Mouse (Mus musculus): ENCODE measurements around the gene Myrf. TPM values are rescaled to one million over a fixed set of nuclear protein-coding genes. Genes with fewer than 3 reads are reported as not detected.
"Not testable (repeated sequence)": the region's sequence is repeated elsewhere in the genome, so short reads cannot be mapped to it uniquely, and the experiment has no call there.

Myrf gene
- total RNA-seq, 2 experiments from 2014 or later = not detected

GRCm38 (mm10) chr19:10167951-10168350 lies 72.6 kb downstream of the Myrf start:
- intact Hi-C loops (cut with DNase I) = no loop called here
- Histone ChIP-seq H3K4me3 (no peak overlapping the region), H3K27ac (no peak overlapping the region)
- TF ChIP-seq CTCF (IDR thresholded peaks at IDR 0.05) = no peak
- no peak for DNase-seq

DNA sequence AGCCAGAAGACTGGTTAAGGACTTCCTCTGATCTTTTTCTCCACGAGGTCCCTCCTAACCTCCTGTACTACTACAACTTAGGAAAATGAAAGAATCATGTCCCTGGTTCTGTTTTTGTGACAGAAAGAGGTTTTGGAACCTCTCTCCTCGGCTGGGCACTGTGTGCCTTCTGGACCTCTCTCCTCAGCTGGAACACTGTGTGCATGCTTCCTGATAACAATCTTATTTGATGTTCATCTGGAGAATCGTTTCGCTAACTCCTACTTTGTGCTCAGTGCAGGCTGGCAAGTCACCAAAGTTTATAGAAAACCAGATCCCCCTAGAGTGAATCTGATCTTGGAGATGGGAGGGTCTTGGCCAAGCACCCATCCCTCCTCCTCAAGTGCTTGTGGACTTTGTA lies 73.4 kb downstream of the Myrf start:
- H3K4me3 ChIP-seq = no peak overlapping the region
- no peak overlapping the region for H3K27ac ChIP-seq
- intact Hi-C loops (cut with DNase I) = no loop called here
- no peak for DNase-seq
- no peak for TF ChIP-seq CTCF (IDR thresholded peaks at IDR 0.05)

DNA sequence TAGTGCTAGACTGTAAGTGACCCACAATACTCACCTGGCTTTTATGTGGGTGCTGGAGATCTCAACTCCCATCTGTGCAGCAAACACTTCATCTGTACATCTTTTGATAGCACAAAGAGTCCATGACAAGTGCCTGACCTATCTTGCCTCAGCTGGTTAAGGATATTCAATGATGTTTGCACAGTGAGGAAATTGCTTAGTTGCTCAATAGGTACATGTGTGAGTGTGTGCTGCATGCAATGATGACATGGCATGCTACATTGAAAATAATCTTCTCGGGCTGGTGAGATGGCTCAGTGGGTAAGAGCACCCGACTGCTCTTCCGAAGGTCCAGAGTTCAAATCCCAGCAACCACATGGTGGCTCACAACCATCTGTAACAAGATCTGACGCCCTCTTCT lies 74.6 kb downstream of the Myrf start:
- DNase-seq; H3K4me3 ChIP-seq; intact Hi-C loops (cut with DNase I); H3K27ac ChIP-seq: not testable (repeated sequence)

DNA sequence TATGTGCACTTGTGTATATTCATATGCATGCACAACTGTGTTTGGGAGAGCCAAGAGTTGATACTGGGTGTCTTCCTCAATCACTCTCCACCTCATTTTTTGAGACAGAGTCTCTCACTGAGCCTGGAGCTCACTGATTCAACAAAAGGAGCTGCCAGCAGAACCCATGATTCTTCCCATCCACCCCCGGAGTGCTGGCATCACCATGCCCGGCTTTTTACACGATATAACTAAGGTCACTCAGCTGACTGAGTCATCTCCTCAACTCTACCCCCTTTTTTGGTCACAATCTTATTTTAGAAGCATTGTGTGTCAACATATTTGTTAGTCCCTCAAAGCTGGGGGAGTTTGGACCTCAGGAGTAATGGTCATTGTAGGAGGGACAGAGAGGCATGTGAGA lies 76.7 kb downstream of the Myrf start:
- Histone ChIP-seq H3K27ac (no peak overlapping the region), H3K4me3 (no peak overlapping the region)
- intact Hi-C loops (cut with DNase I) = no loop called here
- no peak for DNase-seq
- no peak for TF ChIP-seq CTCF (IDR thresholded peaks at IDR 0.05)

Small RNA genes lying within 50 kb of the gene (microRNA-seq; reads per million reads assigned to microRNA genes)
- not detected for gene Mir6993

Other genes with a start within 250 kb of the Myrf start
- under 1 TPM; 0.28 to 0.46 TPM for gene Best1, start 239.1 kb downstream of the Myrf start, total RNA-seq (2021)
- gene Rab3il1, start 239.1 kb downstream of the Myrf start, total RNA-seq (2021) = 1 to 10 TPM; 4.0 to 4.7 TPM
- gene Fads3, start 199.2 kb downstream of the Myrf start, total RNA-seq (2021) = 1 to 10 TPM; 2.2 to 2.3 TPM
- 1 to 10 TPM; 1.7 to 4.1 TPM for gene Fads2, start 139.0 kb downstream of the Myrf start, total RNA-seq (2021)
- 1 to 10 TPM; 4.2 to 9.9 TPM for gene Fads1, start 57.9 kb downstream of the Myrf start, total RNA-seq (2021)
- 10 to 100 TPM; 80.3 to 98.7 TPM for gene Tmem258, start 36.7 kb downstream of the Myrf start, total RNA-seq (2021)
- 1 to 10 TPM; 4.0 to 4.3 TPM for gene Fen1, start 36.6 kb downstream of the Myrf start, total RNA-seq (2021)
- gene Dagla, start 64.1 kb upstream of the Myrf start, total RNA-seq (2021) = 1 to 10 TPM; 7.2 to 8.6 TPM
- 1 to 10 TPM; 3.1 to 4.0 TPM for gene Syt7, start 148.3 kb upstream of the Myrf start, total RNA-seq (2021)
- gene Lrrc10b, start 216.7 kb upstream of the Myrf start, total RNA-seq (2021) = under 1 TPM; 0.33 TPM
- 1 to 10 TPM in 1 of 2 experiments, under 1 TPM in 1; 0.97 to 1.5 TPM for gene Ppp1r32, start 242.2 kb upstream of the Myrf start, total RNA-seq (2021)

All from gastrocnemius, adult 2 months (tissue).